Mouse (Mus musculus): Measurements from ENCODE around the gene Fstl4. TPM values are rescaled to one million over a fixed set of nuclear protein-coding genes. Genes with fewer than 3 reads are reported as not detected.

Gene Fstl4
- 1.2 and 1.3 TPM in 2 replicates for polyA plus RNA-seq (2016; fragmentation: Nextera tagmentation; extraction: Ambion mirVana)

DNA sequence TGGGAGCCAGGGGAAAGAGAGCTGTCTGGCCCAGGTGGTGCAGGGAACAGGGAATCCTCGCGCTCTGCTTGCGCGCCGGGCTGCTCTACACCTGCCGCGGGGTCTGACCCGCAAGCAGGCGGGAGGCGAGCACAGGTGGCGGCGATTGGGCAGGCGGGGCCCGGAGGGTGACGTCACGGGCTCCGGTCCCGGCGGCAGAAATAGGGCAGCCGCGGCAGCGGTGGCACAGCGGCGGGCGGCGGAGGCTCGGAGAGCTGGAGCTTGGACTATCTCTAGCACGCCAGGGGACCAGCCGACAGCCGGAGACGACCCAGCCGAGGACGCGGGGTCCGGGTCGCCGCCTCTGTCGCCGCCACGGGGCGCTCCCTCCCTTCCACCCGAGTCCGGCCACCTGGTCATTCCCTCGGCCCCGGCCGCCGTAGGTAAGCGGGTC is at the start of gene Fstl4:
Fstl4 (plus strand) TSS at position 174 of the 433 bp plus-strand sequence.
- Histone ChIP-seq H3K27me3 (replicated peaks; ENCODE audit: low read depth, poor library complexity, severe bottlenecking) (peaks cover 63% of the 10 kb centered on the region), H3K36me3 (replicated peaks) (no peaks in the 10 kb centered on the region), H3K4me1 (peaks cover 20% of the 10 kb centered on the region), H3K9me3 (no peaks in the 10 kb centered on the region), H3K4me3 (peak within 1 kb of the TSS; percentile 67), H3K27ac (replicated peaks) (no peak within 1 kb of the TSS)
- DNase-seq (ENCODE audit: low spot score): peak; percentile 65
- WGBS: under 1% methylated on average over 48 of the region's 48 CpGs

DNA sequence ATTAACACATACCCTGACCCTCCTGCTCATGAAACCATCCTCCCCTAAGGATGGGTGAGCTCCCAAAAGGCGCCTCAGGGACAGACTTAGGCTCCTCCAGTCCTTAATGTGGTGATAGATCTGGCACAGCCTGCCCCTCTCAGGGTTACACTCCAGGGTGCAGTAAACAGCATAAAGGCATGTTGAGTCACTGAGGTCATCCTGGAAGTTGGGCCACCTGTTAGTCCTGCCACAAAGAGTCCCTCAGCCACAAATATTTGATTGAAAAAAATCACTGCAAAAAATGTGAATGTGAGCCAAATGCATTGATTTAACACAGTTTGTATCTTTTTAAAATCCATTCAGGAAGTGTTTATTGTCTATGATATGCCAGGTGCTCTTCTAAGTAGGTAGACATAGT is 45.9 kb upstream of the Fstl4 start:
- Histone ChIP-seq H3K27ac (replicated peaks) (no peak overlapping the region), H3K36me3 (replicated peaks) (no peaks in the 10 kb centered on the region), H3K4me1 (no peaks in the 10 kb centered on the region), H3K27me3 (replicated peaks; ENCODE audit: low read depth, poor library complexity, severe bottlenecking) (no peaks in the 10 kb centered on the region), H3K4me3 (no peak overlapping the region), H3K9me3 (no peaks in the 10 kb centered on the region)
- DNase-seq (ENCODE audit: low spot score): no peak
- 62% methylated on average over 1 of the region's 1 CpGs for WGBS

DNA sequence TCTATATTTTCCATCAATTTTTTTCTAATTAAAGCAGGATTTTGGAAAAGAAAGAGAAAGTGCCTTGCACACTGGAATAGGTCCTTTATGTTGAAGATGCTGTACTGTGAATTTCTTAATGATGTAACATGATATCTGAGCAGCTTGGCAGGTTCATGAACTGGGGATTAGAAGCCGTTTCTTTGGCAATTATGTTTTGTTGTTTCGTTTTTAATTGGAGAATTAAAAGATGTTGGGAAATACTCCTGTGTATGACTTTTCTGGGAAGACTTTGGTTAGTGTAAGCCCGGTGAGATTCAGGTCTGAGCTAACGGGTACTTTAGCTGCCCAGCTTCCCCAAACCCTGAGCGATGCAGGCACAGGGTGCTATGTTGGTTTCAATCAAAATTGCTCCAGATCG is 43.3 kb upstream of the Fstl4 start:
- H3K27me3 ChIP-seq (replicated peaks; ENCODE audit: low read depth, poor library complexity, severe bottlenecking): no peaks in the 10 kb centered on the region
- H3K4me3 ChIP-seq: no peak overlapping the region
- no peaks in the 10 kb centered on the region for H3K36me3 ChIP-seq (replicated peaks)
- no peaks in the 10 kb centered on the region for H3K4me1 ChIP-seq
- 70% methylated on average over 6 of the region's 6 CpGs for WGBS
- no peaks in the 10 kb centered on the region; the same call in 1 of the 2 replicates for H3K9me3 ChIP-seq
- no peak for DNase-seq (ENCODE audit: low spot score)
- H3K27ac ChIP-seq (replicated peaks): no peak overlapping the region

DNA sequence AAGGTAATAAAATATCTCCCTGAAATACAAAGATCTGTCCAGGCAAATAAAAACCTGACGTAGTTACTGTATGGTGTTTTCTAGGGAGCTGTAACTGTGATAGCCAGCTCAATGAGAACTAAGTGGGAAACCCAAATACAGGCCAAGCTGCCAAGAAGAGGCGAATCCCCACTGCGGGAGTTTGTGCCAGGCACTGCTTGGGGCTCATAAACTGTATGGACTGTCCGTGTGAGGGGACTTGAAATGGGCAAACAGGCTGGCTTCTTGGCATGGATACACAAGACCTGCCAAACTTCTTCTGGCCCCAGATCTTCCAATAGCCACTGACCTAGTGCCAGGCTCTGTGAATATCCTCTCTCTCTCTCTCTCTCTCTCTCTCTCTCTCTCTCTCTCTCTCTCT is 41.7 kb upstream of the Fstl4 start:
- H3K27ac ChIP-seq (replicated peaks): no peak overlapping the region
- H3K4me1 ChIP-seq: no peaks in the 10 kb centered on the region
- DNase-seq (ENCODE audit: low spot score): no peak
- no peaks in the 10 kb centered on the region for H3K27me3 ChIP-seq (replicated peaks; ENCODE audit: low read depth, poor library complexity, severe bottlenecking)
- no peaks in the 10 kb centered on the region for H3K36me3 ChIP-seq (replicated peaks)
- no peaks in the 10 kb centered on the region; the same call in 1 of the 2 replicates for H3K9me3 ChIP-seq
- H3K4me3 ChIP-seq: no peak overlapping the region
- 88% methylated on average over 4 of the region's 4 CpGs for WGBS

DNA sequence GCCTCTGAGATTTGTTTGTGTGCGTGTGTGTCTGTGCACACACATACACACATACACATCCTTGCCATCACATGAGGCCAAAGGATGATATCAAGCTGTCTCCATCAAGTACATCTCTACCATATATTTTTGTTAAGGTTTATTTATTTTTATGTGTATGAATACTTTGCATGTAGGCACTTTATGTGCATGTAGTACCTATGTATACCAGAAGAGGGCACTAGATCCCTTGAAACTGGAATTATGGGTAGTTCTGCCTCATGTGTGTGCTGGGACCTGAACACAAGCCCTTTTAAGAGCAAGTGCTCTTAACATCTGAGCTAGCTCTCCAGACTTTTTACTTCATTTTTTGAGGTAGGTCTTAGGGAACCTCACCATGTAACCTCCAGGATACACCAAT is 38.4 kb upstream of the Fstl4 start:
- Histone ChIP-seq H3K27ac (replicated peaks) (no peak overlapping the region), H3K4me1 (no peaks in the 10 kb centered on the region), H3K36me3 (replicated peaks) (no peaks in the 10 kb centered on the region), H3K4me3 (no peak overlapping the region), H3K27me3 (replicated peaks; ENCODE audit: low read depth, poor library complexity, severe bottlenecking) (no peaks in the 10 kb centered on the region), H3K9me3 (no peaks in the 10 kb centered on the region; the same call in 1 of the 2 replicates)
- 100% methylated on average over 1 of the region's 1 CpGs for WGBS
- no peak for DNase-seq (ENCODE audit: low spot score)

DNA sequence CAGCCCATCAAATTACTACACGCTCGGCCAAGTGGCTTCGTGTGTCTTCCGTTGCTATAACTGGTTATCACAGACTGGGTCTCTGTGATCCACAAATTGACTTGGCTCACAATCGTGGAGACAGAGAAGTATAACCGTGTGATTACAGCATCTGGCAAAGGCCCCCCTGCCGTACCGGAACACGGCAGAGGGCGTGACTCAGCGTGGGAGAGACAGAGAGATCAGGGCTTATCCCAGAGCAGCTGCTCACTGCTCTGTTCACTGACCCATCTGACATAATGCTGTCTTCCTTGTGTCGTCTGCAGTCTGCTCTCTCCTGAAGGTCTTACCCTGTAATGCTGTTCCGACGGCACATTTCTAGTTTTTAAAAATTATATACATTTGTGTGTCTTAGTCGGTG is 36.0 kb upstream of the Fstl4 start:
- Histone ChIP-seq H3K9me3 (no peaks in the 10 kb centered on the region; the same call in 1 of the 2 replicates), H3K36me3 (replicated peaks) (no peaks in the 10 kb centered on the region), H3K4me1 (no peaks in the 10 kb centered on the region), H3K27me3 (replicated peaks; ENCODE audit: low read depth, poor library complexity, severe bottlenecking) (no peaks in the 10 kb centered on the region), H3K4me3 (no peak overlapping the region), H3K27ac (replicated peaks) (no peak overlapping the region)
- no peak for DNase-seq (ENCODE audit: low spot score)
- 86% methylated on average over 15 of the region's 15 CpGs for WGBS

DNA sequence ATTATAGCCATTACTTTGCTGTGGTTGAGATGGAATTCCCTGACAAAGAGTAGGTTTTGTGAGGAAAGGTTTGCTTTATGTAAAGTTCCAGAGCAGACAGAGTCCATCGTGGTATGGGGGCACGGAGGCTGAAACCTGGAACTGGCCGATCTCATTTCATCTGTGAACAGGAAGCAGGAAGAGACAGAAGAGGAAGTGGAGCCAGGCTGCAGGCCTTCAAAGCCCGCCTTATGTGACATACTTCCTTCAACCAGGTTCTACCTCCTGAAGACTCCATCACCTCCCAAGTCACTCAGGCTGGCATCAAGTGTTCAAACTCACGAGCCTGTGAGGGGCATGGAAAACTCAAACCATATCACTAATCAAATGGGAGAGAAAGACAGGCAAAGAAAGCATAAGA is 34.5 kb upstream of the Fstl4 start:
- WGBS: 87% methylated on average over 5 of the region's 5 CpGs

DNA sequence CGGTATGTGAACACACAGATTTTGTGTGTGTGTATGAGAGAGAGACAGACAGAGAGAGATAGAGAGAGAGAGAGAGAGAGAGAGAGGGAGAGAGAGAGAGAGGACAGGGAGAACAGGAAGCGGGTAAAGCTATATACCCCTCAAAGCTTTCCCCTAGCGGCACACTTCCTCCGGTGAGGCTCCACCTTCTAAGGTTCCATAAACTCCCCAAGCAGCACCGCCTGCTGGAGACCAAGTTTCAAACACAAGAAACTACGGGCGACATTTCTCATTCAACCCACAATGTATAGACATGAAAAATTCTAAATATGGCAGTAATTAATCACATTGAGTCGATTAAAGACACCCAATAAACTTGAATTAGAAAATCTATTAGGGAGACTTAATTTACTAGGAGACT is 32.5 kb upstream of the Fstl4 start:
- no peak overlapping the region for H3K4me3 ChIP-seq
- no peak for DNase-seq (ENCODE audit: low spot score)
- WGBS: 49% methylated on average over 8 of the region's 8 CpGs
- H3K4me1 ChIP-seq: no peaks in the 10 kb centered on the region
- H3K27ac ChIP-seq (replicated peaks): no peak overlapping the region
- no peaks in the 10 kb centered on the region for H3K36me3 ChIP-seq (replicated peaks)
- H3K9me3 ChIP-seq: no peaks in the 10 kb centered on the region
- no peaks in the 10 kb centered on the region for H3K27me3 ChIP-seq (replicated peaks; ENCODE audit: low read depth, poor library complexity, severe bottlenecking)

More for the DNA sequence above, 34.5 kb upstream of the Fstl4 start:
- Histone ChIP-seq H3K4me3 (no peak overlapping the region), H3K27ac (replicated peaks) (no peak overlapping the region), H3K4me1 (no peaks in the 10 kb centered on the region), H3K36me3 (replicated peaks) (no peaks in the 10 kb centered on the region), H3K27me3 (replicated peaks; ENCODE audit: low read depth, poor library complexity, severe bottlenecking) (no peaks in the 10 kb centered on the region), H3K9me3 (no peaks in the 10 kb centered on the region; the same call in 1 of the 2 replicates)
- DNase-seq (ENCODE audit: low spot score): no peak

DNA sequence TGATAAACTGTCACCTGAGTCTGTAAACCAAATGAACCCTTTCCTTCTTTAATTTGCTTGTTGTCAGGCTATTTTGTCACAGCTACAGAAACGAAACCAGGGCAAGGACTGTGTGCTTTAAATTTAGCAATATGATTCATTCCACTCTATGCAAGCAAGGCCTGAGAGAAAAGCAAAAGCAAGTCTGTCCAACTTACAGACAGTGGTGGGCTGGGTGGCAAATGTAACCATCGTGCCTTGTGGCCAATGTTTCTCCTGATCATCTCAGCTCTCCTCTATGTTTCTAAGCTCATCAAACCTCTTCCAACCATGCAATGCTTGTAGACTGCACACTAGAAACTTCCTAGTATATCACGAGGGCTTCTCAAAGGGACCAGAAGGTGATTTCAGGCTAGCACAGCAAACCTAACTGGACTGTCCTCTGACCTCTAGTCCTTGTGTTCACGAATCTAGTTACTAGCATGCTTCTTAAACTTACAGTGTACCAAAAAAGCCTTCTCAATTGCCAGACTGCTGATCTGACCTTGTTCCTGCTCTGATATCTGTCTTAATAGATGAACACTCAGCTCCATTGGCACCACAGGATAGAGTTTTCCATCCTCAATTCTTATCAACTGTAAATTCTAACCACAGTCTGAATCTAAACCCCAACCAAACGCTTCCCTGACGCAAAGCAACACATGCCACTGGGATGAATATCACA is 29.8 kb upstream of the Fstl4 start:
- H3K9me3 ChIP-seq: no peaks in the 10 kb centered on the region
- 88% methylated on average over 6 of the region's 6 CpGs for WGBS
- H3K36me3 ChIP-seq (replicated peaks): no peaks in the 10 kb centered on the region
- no peak overlapping the region for H3K4me3 ChIP-seq
- no peak for DNase-seq (ENCODE audit: low spot score)
- peaks cover 6% of the 10 kb centered on the region; the same call in 1 of the 2 replicates for H3K4me1 ChIP-seq
- H3K27ac ChIP-seq (replicated peaks): no peak overlapping the region
- H3K27me3 ChIP-seq (replicated peaks; ENCODE audit: low read depth, poor library complexity, severe bottlenecking): no peaks in the 10 kb centered on the region

DNA sequence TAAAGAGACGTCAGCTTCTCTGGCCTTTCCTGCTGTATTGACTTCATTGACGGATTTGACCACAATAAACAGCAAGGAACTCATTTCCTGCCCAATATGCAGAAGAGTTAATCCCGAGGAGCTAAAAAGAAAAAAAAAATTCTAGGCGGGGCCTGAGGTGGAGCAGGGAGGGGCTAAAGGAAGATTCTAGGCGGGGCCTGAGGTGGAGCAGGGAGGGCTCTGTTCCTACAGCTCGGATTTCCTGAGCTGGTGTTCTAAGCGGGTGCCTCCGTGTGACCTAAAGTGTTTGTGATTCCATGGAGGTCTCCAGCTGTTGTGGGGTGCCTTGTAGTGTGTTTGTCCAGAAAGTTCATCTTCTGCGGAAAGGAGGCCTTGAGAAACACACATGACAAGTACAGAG is 25.2 kb upstream of the Fstl4 start:
- Histone ChIP-seq H3K27ac (replicated peaks) (no peak overlapping the region), H3K9me3 (no peaks in the 10 kb centered on the region)
- WGBS: 21% methylated on average over 9 of the region's 9 CpGs

DNA sequence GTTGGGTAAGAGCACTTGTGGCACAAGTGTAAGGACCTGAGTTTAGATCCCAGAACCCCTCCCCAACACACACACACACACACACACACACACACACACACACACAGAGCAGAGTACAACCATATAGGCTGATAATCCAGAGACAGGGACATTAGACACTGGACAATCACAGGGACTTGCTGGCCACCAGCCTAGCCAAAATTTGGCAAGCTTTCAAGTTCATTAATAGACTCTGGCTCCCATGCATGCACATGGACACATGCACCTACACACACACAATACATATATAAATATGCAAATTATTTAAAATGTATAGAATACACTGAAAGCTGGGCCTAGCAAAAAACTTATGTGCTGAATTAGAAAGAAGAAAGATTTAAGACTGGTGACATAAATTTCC is 24.0 kb upstream of the Fstl4 start:
- H3K36me3 ChIP-seq (replicated peaks): no peaks in the 10 kb centered on the region
- no peak overlapping the region for H3K4me3 ChIP-seq
- DNase-seq (ENCODE audit: low spot score): no peak
- no peaks in the 10 kb centered on the region for H3K9me3 ChIP-seq
- no peak overlapping the region for H3K27ac ChIP-seq (replicated peaks)
- H3K4me1 ChIP-seq: peaks cover 7% of the 10 kb centered on the region
- H3K27me3 ChIP-seq (replicated peaks; ENCODE audit: low read depth, poor library complexity, severe bottlenecking): 0 out of 2 replicates have a peak, but pooled peaks cover 6% of the 10 kb centered on the region

More for the DNA sequence above, 25.2 kb upstream of the Fstl4 start:
- DNase-seq (ENCODE audit: low spot score): no peak
- H3K4me3 ChIP-seq: no peak overlapping the region
- H3K36me3 ChIP-seq (replicated peaks): no peaks in the 10 kb centered on the region
- H3K4me1 ChIP-seq: peaks cover 7% of the 10 kb centered on the region
- H3K27me3 ChIP-seq (replicated peaks; ENCODE audit: low read depth, poor library complexity, severe bottlenecking): no peaks in the 10 kb centered on the region

DNA sequence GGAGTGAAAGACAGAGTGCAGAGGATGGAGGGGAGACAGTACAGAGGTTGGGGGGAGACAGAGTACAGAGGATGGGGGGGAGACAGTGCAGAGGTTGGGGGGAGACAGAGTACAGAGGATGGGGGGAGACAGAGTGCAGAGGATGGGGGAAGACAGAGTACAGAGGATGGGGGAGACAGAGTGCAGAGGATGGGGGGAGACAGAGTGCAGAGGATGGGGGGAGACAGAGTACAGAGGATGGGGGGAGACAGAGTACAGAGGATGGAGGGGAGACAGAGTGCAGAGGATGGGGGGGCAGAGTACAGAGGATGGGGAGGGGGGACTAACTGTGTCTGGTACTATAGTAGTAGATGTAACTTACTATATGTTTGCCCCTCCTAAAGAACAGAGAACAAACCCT is 20.5 kb upstream of the Fstl4 start:
- Histone ChIP-seq H3K9me3 (no peaks in the 10 kb centered on the region), H3K27me3 (replicated peaks; ENCODE audit: low read depth, poor library complexity, severe bottlenecking) (peaks cover 26% of the 10 kb centered on the region), H3K4me1 (peaks cover 19% of the 10 kb centered on the region), H3K4me3 (no peak overlapping the region), H3K36me3 (replicated peaks) (no peaks in the 10 kb centered on the region), H3K27ac (replicated peaks) (no peak overlapping the region)
- DNase-seq (ENCODE audit: low spot score): no peak

DNA sequence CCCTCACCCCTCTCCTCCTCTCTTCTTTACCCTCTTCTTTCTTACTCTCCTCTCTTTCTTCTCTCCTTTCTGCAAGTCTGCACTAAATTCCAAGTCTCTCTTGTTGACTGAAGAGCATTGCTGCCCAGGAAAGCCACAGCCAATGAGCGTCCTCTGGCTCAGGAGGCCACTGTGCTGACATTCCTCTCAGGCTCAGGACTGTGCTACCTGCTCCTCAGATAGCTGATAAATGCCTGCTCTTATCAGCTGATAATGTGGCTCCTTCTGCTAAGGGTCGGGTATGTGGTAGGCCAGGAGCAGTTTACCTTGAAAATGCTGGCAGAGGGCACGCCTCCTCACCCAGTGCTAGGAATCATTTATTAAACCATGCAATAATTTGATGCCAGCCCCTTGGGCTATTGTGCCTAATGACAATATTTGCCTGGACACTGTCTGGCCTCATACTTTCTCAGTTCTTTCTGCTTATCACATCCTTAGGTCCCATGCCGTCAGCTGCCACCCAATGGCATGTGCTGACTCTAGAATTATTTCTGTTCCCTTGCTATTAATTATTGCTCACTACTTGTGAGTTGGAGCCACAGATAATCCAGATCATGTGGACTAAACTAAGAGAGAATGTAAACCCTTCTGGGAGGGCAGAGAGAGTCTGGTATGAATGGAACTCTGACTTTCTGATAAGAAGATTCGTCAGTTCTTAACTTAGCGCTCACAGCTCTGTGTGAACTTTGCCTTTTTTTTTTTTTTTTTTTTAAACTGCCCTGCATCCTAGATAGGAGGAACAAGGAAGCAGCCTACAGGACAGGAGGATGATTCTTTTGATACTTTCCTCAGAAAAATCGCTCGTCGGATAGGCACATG is 19.6 kb upstream of the Fstl4 start:
- 68% methylated on average over 9 of the region's 9 CpGs for WGBS
- DNase-seq (ENCODE audit: low spot score): no peak
- peaks cover 33% of the 10 kb centered on the region for H3K27me3 ChIP-seq (replicated peaks; ENCODE audit: low read depth, poor library complexity, severe bottlenecking)

More for the DNA sequence above, 19.6 kb upstream of the Fstl4 start:
- H3K4me1 ChIP-seq: peaks cover 12% of the 10 kb centered on the region
- H3K27ac ChIP-seq (replicated peaks): no peak overlapping the region
- no peaks in the 10 kb centered on the region for H3K36me3 ChIP-seq (replicated peaks)
- no peak overlapping the region for H3K4me3 ChIP-seq
- no peaks in the 10 kb centered on the region for H3K9me3 ChIP-seq
